Mouse (Mus musculus): Measurements from ENCODE around the gene Fbln5.

Gene Fbln5

DNA sequence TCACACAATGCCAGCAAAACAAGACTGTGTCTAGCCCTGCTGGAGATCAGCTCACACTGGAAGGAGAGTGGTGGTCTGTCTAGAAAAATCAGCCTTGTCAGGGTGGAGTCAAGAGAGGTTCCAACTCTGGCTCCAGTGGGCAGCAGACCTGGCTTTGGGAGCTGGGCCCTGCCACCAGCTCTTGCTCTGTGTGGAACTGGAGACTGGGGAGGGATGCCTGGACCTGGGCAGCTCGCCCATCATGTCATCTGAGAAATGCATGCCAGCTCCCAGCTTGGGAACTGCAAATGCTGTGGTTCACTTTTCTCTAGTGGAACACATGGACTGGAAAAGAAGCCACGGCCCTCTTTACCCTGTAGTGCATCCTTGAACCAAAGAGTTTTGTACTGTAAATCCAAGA, 8.3 kb downstream of the Fbln5 start:
- in situ Hi-C loops (cut with MboI, MseI): no loop called here

DNA sequence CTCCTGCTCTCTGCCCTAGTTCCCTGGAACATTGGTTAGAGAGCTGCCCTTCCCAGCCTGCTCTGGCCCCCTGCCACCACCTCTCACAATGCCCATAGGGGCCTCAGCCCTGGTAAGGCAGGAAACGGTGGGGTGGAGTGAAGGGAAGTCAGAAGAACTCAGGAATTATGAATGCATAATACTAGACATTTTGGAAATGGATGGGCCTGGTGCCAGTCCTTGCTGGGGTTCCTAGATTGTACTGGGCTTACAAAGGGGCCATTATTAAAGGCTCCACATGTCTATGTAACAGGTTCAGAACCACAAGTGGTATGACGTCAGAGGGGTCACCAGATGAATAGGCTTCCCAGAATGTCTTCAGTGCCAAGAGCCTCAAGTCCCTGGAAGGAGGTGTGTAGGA, 11.5 kb downstream of the Fbln5 start:
- in situ Hi-C loops (cut with MboI, MseI): no loop called here

DNA sequence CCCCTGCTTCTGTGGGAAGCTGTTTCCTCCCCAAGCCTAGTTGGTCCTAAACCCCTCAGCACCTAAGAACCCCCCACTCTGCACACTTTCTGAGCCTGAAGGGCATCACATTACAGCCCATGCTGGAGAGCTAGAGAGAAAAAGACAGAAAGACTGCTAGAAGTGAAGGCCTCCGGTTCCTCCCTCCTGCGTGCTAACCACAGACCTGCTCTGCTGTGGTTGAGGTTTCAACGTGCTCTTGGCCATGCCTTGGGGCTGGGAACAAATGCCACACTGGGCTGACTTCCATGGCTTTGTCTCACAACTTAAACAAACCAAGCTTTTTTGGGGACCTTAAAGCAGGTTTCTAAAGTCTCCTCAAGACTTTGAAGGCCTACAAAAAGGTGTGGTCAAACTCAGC, 16.4 kb downstream of the Fbln5 start:
- in situ Hi-C loops (cut with MboI, MseI): no loop called here

DNA sequence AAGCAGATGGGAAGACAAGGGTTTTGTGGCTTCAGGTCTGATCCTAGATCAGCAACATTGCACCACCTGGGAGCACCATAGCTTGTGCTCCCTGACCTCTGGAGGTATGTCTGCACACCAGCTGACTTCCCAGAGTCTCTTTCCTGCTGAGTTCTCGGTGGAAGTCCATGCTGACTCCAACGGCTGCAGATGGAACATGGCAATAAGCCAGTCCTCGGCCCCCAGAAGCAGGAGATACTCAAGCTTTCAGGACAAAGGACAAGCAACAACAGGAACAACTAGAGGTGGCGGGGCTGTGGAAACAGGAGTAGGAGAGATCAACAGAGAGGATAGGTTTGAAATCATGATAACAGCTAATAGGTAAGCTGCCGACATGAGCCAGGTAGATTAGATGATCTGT, 17.1 kb downstream of the Fbln5 start:
- in situ Hi-C loops (cut with MboI, MseI): no loop called here

DNA sequence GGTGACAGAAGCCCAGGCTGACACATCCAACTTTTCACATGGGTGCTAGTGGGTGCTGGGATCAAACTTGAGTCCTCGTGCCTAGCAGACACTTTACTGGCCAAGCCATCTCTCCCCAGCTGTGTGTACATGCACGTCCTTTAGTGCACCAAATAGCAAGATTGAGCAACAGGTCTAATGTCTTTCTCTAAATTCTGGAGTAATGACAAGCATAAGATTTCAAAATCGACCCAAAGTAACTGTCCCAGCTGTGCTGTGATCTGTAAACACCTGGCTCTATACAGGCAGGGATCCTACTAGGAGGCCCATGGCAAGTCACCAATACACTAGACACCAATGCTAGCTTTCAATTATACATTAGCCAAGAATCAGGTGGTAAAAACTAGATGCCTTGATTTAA, 17.8 kb downstream of the Fbln5 start:
- in situ Hi-C loops (cut with MboI, MseI): no loop called here

DNA sequence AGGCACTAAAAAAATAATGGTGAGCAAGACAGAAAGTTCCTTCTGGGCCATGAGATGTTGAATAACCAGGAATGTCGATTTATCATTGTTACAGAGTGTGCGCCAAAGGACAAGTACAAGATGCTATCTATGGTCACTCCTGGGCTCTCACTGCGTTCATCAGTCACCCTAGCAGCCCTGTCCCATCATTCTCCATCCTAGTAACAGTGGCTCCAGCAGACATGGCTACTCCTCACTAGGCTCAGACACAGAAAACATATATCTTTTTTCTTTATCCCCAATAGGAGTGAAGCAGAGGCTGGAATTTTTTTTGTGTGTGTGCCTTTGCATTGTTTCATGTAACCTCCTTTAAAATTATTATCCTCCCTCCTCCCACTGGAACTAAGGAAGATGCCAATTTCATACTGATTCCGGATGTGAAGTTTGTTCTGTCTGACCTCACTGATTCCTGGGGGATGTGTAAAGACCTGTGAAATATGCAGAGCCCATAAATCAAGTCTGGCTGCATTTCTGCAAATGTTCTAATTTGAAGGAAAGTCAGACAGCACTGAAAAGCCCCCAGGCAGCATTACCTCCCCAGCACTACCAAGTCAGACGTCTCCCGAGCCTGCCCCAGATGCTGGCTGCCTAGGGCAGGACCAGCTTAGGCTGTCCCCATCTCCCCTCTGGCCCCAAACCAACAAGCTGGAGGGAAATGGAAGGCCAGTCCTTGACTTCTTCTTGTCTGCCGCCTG, 20.5 kb downstream of the Fbln5 start:
- in situ Hi-C loops (cut with MboI, MseI): loop anchor here (25.0 kb wide), 1 partner anchor 686 kb away; no protein-coding TSS in a partner anchor

DNA sequence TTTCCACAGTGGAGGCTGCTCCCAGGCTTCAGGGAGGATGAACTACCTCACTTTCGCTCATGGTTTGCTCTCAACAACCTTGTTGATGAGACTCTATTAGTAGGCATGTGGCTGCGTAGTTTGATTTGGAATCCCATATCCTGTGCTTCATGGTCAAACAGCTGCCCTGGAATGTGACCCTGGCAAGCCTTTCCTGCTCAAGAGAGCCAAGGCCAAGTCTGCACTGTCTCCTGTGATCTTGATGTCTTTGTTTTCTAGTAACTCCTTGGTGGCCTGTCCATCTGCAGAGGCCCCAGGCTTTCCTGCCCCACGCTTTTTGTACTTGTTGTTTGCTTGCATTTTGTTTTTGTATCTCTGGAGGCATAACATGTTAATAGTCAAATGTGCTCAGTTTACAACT, 24.4 kb downstream of the Fbln5 start:
- in situ Hi-C loops (cut with MboI, MseI): loop anchor here (25.0 kb wide), 1 partner anchor 682 kb away; no protein-coding TSS in a partner anchor

DNA sequence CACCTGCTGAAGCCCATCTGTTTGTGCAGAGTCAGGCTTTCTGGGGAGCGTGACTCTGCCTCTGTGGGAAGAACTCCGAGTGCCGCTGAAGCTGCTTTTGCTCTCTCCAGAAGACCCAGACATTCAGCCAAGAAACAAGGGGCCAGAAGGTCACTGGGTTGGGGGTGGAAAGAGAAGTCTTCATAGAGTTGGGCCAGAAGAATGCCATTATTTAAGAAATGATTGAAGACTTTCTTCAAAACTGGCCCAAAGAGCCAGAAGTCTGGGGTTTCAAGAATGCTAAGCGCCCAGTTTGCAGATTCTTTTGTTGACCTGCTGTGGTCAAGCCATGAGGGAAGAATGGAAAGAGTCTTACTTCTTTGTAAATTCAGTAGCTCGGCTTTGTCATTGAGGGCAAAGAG, 25.6 kb downstream of the Fbln5 start:
- in situ Hi-C loops (cut with MboI, MseI): loop anchor here (25.0 kb wide), 1 partner anchor 681 kb away; no protein-coding TSS in a partner anchor

DNA sequence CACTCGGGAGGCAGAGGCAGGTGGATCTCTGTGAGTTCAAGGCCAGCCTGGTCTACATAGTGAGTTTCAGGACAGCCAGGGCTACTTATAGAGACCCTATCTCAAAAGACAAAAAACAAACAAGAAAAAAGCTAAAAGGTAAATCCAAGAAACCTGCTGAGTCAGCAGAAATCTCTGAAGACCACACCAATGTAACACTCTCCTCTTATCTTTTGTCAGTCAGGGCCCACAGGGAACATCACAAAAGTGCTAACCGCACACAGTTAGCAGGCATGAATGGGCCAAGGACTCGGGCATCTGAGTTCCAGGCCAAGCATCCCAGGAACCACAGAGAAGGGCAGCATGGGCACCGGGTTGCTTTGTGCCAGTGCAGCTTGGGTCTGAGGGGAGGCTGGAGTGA, 26.2 kb downstream of the Fbln5 start:
- in situ Hi-C loops (cut with MboI, MseI): loop anchor here (25.0 kb wide), 1 partner anchor 680 kb away; no protein-coding TSS in a partner anchor

DNA sequence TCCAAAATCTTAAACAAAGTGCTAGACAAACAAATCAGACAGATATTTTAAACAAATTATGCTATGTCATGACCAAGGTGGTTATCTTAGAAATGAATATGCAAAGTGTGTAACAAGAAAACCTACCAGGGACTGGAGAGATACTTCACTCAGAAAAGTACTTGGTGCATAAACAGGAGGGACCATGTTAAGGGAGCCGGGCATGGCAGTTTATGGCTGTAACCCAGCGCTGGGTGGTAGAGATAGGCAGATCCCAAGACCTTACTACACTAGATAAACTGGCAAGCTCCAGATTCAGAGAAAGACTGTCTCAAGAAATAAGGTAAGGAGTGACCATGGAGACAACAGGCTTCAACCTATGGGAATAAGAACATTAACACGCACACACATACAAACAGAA, 29.1 kb downstream of the Fbln5 start:
- in situ Hi-C loops (cut with MboI, MseI): loop anchor here (25.0 kb wide), 1 partner anchor 677 kb away; no protein-coding TSS in a partner anchor

DNA sequence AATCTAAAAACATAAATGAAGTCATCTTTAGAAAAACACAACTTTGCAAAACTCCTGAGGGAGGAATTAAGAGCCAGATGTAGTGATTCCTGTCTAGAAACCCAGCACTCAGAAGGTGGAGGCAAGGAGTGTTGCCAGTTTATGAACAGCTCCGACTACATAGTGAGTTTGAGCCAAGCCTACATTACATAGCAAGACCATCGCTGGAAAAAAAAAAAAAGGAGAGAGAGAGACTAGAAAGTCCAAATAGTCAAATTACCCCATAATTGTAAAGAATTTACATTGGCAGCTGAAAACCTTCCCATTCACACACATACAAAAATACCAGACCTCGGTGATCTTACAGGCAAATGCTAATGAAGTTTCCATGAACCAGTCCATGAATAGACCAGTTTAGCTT, 29.6 kb downstream of the Fbln5 start:
- in situ Hi-C loops (cut with MboI, MseI): loop anchor here (25.0 kb wide), 1 partner anchor 677 kb away; no protein-coding TSS in a partner anchor

DNA sequence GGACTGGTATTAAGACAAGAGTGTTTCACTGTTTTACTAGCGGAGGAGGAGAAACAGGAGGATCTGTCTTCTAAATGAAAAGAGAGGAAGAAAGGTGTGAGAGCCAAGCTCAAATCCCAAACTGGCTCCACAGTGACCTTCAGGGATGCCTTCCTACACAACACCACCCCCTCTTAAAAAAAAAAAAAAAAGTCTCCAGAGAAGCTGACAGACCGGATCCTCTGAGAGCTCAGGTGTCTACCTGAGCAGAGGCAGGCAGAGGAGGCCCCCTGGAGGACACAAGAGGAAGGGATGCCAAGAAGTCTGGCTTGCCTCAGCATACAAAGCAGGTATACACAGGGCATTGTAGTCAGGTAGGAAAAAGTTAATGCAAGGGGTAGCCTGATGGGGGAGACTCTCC, 36.1 kb downstream of the Fbln5 start:
- in situ Hi-C loops (cut with MboI, MseI): loop anchor here (25.0 kb wide), 1 partner anchor 670 kb away; no protein-coding TSS in a partner anchor

DNA sequence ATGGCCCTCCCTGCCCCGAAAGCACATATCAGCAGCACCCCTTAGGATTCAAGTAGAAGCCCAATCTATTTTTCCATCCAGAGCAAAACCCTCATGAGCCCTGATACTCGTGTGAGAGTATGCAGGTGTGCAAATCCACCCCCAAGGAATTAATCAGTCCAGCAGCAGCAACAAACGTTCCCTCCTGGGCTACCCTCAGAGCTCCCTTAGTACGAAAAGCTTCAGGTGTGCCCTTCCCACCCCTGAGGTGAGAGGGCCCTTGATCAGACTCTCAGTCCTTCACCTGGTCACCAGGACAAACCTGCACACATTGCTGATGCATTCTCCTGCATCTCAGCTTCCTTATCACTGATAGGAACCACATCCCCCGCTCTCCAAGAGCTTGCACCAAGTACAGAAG, 37.9 kb downstream of the Fbln5 start:
- in situ Hi-C loops (cut with MboI, MseI): loop anchor here (25.0 kb wide), 1 partner anchor 669 kb away; no protein-coding TSS in a partner anchor

DNA sequence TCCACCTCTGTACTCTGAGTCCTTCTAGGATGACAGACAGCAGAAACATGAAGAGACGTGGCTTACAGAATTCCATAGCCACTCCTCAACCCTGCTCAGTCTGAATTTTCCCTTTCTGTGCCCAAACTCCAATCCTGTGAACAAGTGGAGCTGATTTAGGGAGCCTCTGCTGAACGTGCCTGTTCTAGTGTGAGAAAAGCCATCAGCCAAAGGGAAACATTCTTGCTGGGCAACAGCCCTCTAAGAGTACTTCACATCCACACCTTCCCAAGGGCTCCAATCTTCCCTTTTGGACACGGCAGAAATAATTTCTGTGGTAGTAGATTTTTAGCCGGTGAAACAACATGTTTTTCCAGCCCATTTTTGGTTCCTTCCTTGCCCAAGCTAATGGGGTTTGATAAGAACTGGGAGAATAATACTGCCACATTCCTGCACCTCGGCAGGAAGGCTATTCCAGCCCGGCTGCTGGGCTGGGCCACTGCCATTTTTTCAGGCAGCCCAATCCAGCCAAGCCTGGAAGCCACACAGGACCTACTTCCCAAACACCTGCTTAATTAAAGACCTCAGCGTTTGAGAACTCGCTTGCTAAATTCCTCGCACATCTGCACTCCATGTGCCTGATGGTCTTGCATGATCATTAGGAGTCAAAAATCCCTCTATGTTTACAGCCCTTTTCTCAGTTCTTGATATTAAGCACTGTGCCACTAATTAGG, 41.1 kb downstream of the Fbln5 start:
- in situ Hi-C loops (cut with MboI, MseI): loop anchor here (25.0 kb wide), 1 partner anchor 665 kb away; no protein-coding TSS in a partner anchor

DNA sequence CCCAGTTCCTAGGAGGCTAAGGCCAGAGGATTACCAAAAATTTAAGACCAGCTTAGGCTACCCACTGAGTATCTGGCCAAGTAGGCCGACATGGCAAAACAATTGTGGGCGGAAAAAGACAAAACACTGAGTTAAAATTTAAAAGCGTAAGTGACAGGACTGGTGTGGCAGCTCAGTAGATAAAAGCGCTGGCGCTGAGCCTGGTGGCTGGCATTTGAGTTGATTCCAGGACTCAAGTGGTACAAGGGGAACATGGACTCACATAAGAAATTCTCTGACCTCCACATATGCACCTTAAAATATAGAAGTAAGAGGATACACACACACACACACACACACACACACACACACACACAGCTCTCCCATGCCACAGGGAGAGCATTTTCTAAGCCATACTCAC, 42.5 kb downstream of the Fbln5 start:
- in situ Hi-C loops (cut with MboI, MseI): loop anchor here (25.0 kb wide), 1 partner anchor 664 kb away; no protein-coding TSS in a partner anchor

DNA sequence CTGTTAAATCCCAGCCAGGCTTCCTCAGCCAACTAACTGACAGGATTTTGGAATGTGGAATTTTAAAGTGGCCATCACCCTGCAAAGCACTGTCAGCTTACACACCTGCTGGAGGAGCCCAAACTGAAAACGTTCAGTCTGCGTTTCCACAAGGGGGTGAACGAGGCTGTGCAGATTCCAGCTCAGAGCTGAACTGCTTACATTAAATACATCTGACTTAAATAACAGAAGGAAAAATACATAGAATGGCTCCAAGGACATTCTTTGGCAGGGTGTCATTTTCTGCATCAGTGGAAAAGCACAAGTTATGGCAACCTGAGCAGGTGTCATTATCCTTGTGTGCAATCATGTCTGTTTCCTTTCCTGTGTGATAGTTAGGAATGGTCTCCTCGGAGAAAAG, 44.7 kb downstream of the Fbln5 start:
- in situ Hi-C loops (cut with MboI, MseI): no loop called here

DNA sequence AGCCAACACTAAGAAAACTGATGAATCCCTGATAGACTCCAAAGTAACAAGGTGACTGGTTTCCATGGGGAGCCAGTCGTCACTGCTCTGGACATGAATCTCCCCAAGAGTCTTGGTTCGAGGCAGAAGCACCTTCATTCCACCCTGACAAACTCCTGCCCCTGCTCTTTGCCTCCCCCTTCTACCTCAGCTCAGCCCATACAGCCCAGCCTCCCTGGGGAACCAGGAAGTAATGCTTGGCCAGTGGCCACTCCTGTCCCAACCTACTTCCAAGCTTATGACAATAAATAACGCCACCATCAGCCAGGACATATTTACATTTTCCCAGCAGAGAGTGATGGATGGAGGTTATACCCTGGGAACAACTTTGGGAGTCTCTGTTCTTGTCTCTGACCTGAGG, 45.9 kb downstream of the Fbln5 start:
- in situ Hi-C loops (cut with MboI, MseI): no loop called here

DNA sequence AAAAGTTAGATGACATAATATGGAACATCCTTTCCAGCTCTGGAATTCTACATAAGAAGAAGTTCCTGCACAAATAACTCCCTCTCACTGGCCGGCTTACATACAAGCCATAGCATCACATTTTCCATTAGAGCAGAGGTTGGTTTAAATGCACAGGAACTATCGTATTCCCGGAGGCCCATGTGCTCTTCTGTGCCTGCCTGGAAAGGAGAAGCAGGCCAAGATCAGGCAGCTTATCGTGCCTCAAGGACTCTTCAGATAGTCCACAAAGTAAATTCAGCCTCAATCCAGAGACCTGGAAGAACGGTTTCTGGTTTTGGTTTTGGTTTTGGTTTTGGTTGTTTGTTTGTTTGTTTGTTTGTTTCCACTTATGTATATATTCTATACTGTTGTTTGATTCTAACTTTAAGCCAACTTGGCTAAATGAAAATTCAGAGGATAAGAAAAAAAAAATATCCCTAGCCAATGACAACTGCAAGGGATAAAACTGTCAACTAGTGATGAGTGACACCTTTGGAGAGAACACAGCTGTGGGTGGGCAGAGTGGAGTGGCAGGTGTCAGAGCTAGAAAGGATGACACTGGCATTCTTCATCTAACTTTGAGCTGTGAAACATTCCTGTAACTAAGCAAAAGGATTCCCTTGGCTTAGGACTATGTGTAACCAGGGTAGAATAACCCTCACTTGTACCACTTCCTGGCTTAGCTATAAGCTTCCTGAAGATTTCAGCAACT, 48.4 kb downstream of the Fbln5 start:
- in situ Hi-C loops (cut with MboI, MseI): no loop called here

DNA sequence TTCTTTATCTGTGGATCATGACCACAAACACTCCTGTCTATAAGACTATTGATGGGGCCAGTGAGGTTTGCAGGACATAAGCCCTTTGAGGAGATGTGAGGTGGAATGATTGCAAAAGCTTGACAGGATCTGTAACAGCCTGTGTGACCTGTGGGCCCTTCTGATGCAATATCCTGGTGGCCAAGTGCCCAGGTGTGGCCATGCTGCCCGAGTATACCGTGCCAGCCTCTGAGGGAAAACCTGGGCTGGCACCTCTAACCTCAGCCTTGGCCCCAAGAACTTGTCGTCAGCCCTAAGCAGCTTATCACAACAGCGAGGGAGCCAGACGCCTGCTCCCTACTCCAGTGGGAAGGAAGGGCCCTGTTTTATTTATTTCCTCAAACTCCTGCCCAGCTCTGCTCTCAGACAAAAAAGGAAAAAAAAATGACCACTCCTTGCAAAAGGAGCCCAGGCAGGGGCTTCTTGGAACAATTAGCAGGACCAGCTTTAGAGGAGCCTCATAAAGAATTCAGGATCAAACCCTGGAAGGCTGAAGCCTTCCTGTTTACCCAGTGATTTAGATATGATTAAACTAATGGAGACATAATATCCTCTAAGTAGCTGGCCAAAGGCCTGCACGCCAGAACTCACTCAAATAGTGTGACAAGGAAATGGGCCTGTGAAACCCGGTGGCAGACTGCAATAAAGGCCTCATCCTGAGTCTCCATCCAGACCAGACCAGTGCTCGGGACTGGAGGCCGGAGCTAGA, 51.4 kb downstream of the Fbln5 start:
- in situ Hi-C loops (cut with MboI, MseI): no loop called here

DNA sequence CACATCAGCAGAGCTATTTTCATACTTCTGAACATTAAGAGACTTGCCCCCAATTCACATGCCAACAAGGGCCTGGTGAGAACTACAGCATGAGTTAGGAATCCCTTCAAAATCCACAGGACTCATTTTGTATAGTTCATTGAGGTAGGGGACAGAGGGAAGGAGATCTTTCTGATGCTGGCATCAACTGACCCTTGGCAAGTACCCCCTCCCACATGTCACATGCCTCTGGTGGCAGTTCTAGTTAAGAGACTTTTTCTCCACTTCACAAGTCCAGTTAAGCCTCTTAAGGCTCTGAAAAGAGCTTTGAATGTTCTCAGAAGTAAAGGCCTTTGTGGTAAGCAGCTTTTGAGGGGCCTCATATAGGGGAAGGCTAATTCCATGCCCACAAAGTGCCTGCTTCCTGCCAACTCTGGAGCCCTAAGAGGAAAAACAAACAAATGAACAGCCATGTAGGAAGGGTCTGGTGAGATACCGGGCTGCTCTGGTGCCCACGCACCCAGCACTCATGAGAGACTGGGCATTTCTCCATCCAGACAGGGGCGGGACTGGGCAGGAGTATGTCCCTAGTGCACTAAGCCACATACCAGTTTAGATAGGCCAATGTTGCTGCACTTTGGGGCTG, 52.5 kb downstream of the Fbln5 start:
- in situ Hi-C loops (cut with MboI, MseI): no loop called here

DNA sequence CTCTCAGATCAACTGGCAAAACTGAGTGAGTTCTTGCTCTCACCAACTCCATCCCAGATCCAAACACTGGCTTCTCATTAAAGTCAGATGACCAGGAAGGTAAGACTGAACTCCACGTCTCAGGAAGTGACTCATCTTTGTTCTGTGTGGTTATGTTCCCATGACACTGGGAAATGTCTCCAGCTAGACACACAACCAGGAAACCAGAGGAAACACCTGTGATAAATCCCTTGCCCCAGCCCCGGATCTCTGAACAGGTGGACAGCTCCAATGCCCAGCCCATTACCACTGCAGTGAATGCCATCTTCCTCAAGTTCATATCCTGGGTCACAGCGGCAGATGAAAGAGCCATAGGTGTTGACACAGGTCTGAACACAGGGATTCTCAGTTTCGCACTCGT, 54.0 kb downstream of the Fbln5 start:
- in situ Hi-C loops (cut with MboI, MseI): no loop called here
